Mouse (Mus musculus) ovary, adult 10 weeks (tissue): ENCODE measurements around the gene Zfp853. TPM values are rescaled to one million over a fixed set of nuclear protein-coding genes. Genes with fewer than 3 reads are reported as not detected.

Experiments used
- polyA plus RNA-seq: library from polyadenylated mRNA; stranded (reverse); fragments of 350-450 nt; fragmentation: Illumina TruSeq; extraction: RNeasy Lipid Tissue Mini Kit (QIAGEN cat#74804); gene quantifications from one replicate; pipeline ENCODE4 v1.2.3, GENCODE M21; 2014

Gene Zfp853
- 0.14 TPM for polyA plus RNA-seq

GRCm38 (mm10) chr5:143293404-143293803, at the start of gene Zfp853:
TSS of gene Zfp853 (minus strand) at chr5:143293623.

GRCm38 (mm10) chr5:143328690-143329495, 35.5 kb upstream of the Zfp853 start, which contains the start of gene Zdhhc4:
TSS of gene Zdhhc4 (minus strand) at chr5:143329256.

GRCm38 (mm10) chr5:143314730-143315513, 21.5 kb upstream of the Zfp853 start, which contains the start of gene E130309D02Rik:
TSS of gene E130309D02Rik (minus strand) at chr5:143315360.

GRCm38 (mm10) chr5:143269363-143270150, 23.9 kb downstream of the Zfp853 start, which contains the start of gene Zfp316:
TSS of gene Zfp316 (minus strand) at chr5:143270022.

Other genes with a start within 250 kb of the Zfp853 start
- gene Rnf216, start 180.6 kb downstream of the Zfp853 start, polyA plus RNA-seq: 63.6 TPM
- gene Olfr718-ps1, start 146.0 kb downstream of the Zfp853 start, polyA plus RNA-seq: not detected
- gene Rbak, start 112.8 kb downstream of the Zfp853 start, polyA plus RNA-seq: 15.2 TPM
- gene Spdye4b, start 112.6 kb downstream of the Zfp853 start, polyA plus RNA-seq: not detected
- not detected for gene Spdye4a, start 66.7 kb downstream of the Zfp853 start, polyA plus RNA-seq
- gene Zfp12, start 58.5 kb downstream of the Zfp853 start, polyA plus RNA-seq: 16.9 TPM
- 2.2 TPM for gene Zfp316, start 23.6 kb downstream of the Zfp853 start, polyA plus RNA-seq
- gene E130309D02Rik, start 21.7 kb upstream of the Zfp853 start, polyA plus RNA-seq: 1.7 TPM
- 8.1 TPM for gene Zdhhc4, start 35.6 kb upstream of the Zfp853 start, polyA plus RNA-seq
- gene Grid2ip, start 63.7 kb upstream of the Zfp853 start, polyA plus RNA-seq: not detected
- 153 TPM for gene Kdelr2, start 110.2 kb upstream of the Zfp853 start, polyA plus RNA-seq
- gene Daglb, start 171.0 kb upstream of the Zfp853 start, polyA plus RNA-seq: 0.77 TPM
- 503 TPM for gene Rac1, start 234.4 kb upstream of the Zfp853 start, polyA plus RNA-seq